Mouse (Mus musculus) megakaryocyte-erythroid progenitor cell, adult 5-6 weeks (primary cell): ENCODE measurements at regions not wholly inside any gene's neighbourhood (a gene's known extent, or its start where the extent isn't known, plus 50 kb on each side); places are given as distances from the start of the nearest gene placed in this dataset.
"Not testable (repeated sequence)": the region's sequence is repeated elsewhere in the genome, so short reads cannot be mapped to it uniquely, and the experiment has no call there.

ENCODE experiments used
- ATAC-seq: replicated peaks from 2 replicates; pipeline ENCODE4 v1.8.0; 2016; ENCODE audit warnings: mild to moderate bottlenecking, inconsistent platforms; ENCODE audit not compliant: severe bottlenecking, poor library complexity, low FRiP score, low TSS enrichment

- no peak for ATAC-seq
These were observed 567.3 kb downstream of the Cntn3 start for GRCm38 (mm10) chr6:102005627-102006026.

- no peak for ATAC-seq
These were observed 574.7 kb downstream of the Cntn3 start for GRCm38 (mm10) chr6:101998181-101998580.

GRCm38 (mm10) chr6:101997629-101998028 lies 575.3 kb downstream of the Cntn3 start:
- no peak for ATAC-seq

- ATAC-seq, result no peak
These were observed 580.1 kb downstream of the Cntn3 start for GRCm38 (mm10) chr6:101992815-101993214.

- ATAC-seq, result no peak
These were observed 591.2 kb downstream of the Cntn3 start for GRCm38 (mm10) chr6:101981656-101982055.

GRCm38 (mm10) chr6:101979213-101979612 lies 593.7 kb downstream of the Cntn3 start:
- ATAC-seq, result no peak

GRCm38 (mm10) chr6:101964941-101965340 lies 587.2 kb upstream of the Pdzrn3 start:
- no peak for ATAC-seq

GRCm38 (mm10) chr6:101961476-101961875 lies 583.8 kb upstream of the Pdzrn3 start:
- not testable (repeated sequence) for ATAC-seq

- ATAC-seq, result no peak
These were observed 572.0 kb upstream of the Pdzrn3 start for GRCm38 (mm10) chr6:101949681-101950080.

GRCm38 (mm10) chr6:101948950-101949349 lies 571.3 kb upstream of the Pdzrn3 start:
- ATAC-seq, result no peak

- ATAC-seq, result no peak
These were observed 562.7 kb upstream of the Pdzrn3 start for GRCm38 (mm10) chr6:101940266-101940866.

- no peak for ATAC-seq
These were observed 560.8 kb upstream of the Pdzrn3 start for GRCm38 (mm10) chr6:101938393-101938985.

- no peak for ATAC-seq
These were observed 560.0 kb upstream of the Pdzrn3 start for GRCm38 (mm10) chr6:101937467-101938392.

- ATAC-seq, result no peak
These were observed 554.1 kb upstream of the Pdzrn3 start for GRCm38 (mm10) chr6:101931768-101932167.

- no peak for ATAC-seq
These were observed 544.0 kb upstream of the Pdzrn3 start for GRCm38 (mm10) chr6:101921686-101922085.

- ATAC-seq, result no peak
These were observed 543.5 kb upstream of the Pdzrn3 start for GRCm38 (mm10) chr6:101921186-101921585.

- ATAC-seq, result no peak
These were observed 541.2 kb upstream of the Pdzrn3 start for GRCm38 (mm10) chr6:101918914-101919313.

GRCm38 (mm10) chr6:101905029-101905342 lies 527.3 kb upstream of the Pdzrn3 start:
- ATAC-seq, result no peak

- no peak for ATAC-seq
These were observed 526.7 kb upstream of the Pdzrn3 start for GRCm38 (mm10) chr6:101904234-101905028.

GRCm38 (mm10) chr6:101902276-101902675 lies 524.6 kb upstream of the Pdzrn3 start:
- no peak for ATAC-seq
